In the genomic region with DNA sequence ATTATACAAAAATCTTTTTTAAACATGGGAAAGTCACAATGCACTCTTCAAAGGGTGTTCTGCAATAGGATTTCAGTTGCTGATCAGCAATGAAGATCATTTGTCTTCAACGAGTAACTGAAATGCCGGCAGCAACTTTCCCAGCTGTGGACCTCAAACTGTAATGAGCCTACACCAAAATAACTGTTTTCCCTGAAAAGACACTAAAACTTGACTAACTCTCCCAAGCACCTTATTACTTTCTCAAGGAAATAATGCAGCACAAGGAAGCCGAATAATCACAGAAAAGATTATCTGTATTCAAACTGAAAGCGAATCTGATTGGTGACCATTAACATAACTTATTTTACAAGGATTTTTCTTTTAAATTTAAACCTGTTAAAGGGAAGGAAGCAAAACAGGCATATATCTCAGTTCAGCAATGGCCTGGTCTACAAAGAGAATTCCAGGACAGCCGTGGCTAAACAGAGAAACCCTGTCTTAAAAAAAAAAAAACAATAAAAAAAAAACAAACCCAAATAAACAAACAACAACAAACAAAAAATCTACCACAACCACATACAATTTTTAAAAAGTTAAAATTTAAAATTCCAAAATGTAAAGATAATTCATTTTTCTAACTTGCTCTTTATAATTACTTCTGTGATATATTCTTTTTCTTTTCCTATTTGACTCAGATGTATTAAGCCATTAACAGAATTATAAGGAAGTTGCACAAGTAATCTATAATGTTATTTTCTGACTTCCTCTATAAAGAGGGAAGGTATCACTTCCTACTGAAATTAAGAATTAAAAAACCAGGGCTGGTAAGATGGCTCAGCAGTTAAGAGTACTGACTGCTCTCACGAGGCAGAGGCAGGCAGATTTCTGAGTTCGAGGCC, we compare ENCODE assay signal across 20 mouse cellular contexts. TPM values are rescaled to one million over a fixed set of nuclear protein-coding genes. Genes with fewer than 3 reads are reported as not detected.
A peak's percentile ranks its signal among the peaks of the same experiment; 100 is the strongest.
DNase-seq lines count a peak whose midpoint lies in the region; ATAC-seq and TF ChIP-seq lines count a peak whose summit lies in the region.
"Had no signal": no experiment of that assay in that cellular context is flagged by ENCODE, and none has a peak within 500 bp of the region (broad histone marks: within the 10 kb centered on the region; RNA-seq: fewer than 3 reads in every experiment).

No protein-coding gene starts in this region.

- H3K4me3 ChIP-seq in erythroblast, embryonic 14.5 days (replicated peaks): peak overlapping the region; percentile 51
- peak overlapping the region; percentile 35; the same call in 1 of the 2 replicates for H3K4me3 ChIP-seq in G1E (ENCODE audit: low read depth, low read length)
- peak overlapping the region; percentile 21; the same call in 1 of the 2 replicates for H3K4me3 ChIP-seq in liver, embryonic 13.5 days (replicated peaks)
- no peak overlapping the region for H3K4me3 ChIP-seq in cerebellum, adult 2 months (replicated peaks; ENCODE audit: insufficient read depth, low read depth, low read length)
- H3K4me3 ChIP-seq: forebrain, embryonic 15.5 days; heart, embryonic 15.5 days; hindbrain, embryonic 12.5 days; intestine, embryonic 15.5 days; limb, embryonic 15.5 days; stomach, embryonic 15.5 days had no signal

- no peak; the same call in 1 of the 2 replicates for ATAC-seq in erythroblast, adult 5-6 weeks (replicated peaks; ENCODE audit: low FRiP score, poor library complexity, severe bottlenecking)
- ATAC-seq in G1E (ENCODE audit: extremely low read depth, insufficient number of reproducible peaks, low FRiP score, poor library complexity, severe bottlenecking): no peak
- no peak for ATAC-seq in liver, embryonic 13.5 days (ENCODE audit: low read depth)
- ATAC-seq in megakaryocyte progenitor cell, adult 5-6 weeks (replicated peaks; ENCODE audit: poor library complexity): peak; percentile 38
- ATAC-seq: forebrain, embryonic 15.5 days had no signal

- no peak for DNase-seq in G1E (ENCODE audit: low spot score)
- DNase-seq in liver, embryonic 13.5 days: no peak
- DNase-seq in right cerebral cortex, postnatal 36 days (ENCODE audit: low spot score in 2 of 2): no peak
- no peak for DNase-seq in ovary, adult 18-20 months (ENCODE audit: low spot score)
- no peak for DNase-seq in cerebellum, adult 2 months
- DNase-seq: adrenal gland, postnatal 36 days; cerebellum, adult 9-11 months; layer of hippocampus, postnatal 36 days; midbrain, embryonic 14.5 days; spleen, adult 18-20 months; thymus, adult 2 months had no signal

- H3K27me3 ChIP-seq in erythroblast, embryonic 14.5 days (ENCODE audit: control insufficient read depth): no peaks in the 10 kb centered on the region
- H3K27me3 ChIP-seq in G1E (ENCODE audit: insufficient read depth, low read length): no peaks in the 10 kb centered on the region
- H3K27me3 ChIP-seq in liver, embryonic 13.5 days: no peaks in the 10 kb centered on the region
- H3K27me3 ChIP-seq in cerebellum, adult 2 months (ENCODE audit: control insufficient read depth, insufficient read depth, low read length): no peaks in the 10 kb centered on the region
- H3K27me3 ChIP-seq: forebrain, embryonic 15.5 days; heart, embryonic 15.5 days; hindbrain, embryonic 12.5 days; intestine, embryonic 15.5 days; limb, embryonic 15.5 days; stomach, embryonic 15.5 days had no signal

- peak overlapping the region; percentile 65 for H3K9ac ChIP-seq in liver, embryonic 13.5 days
- H3K9ac ChIP-seq: forebrain, embryonic 15.5 days; heart, embryonic 15.5 days; hindbrain, embryonic 12.5 days; intestine, embryonic 15.5 days; limb, embryonic 15.5 days; stomach, embryonic 15.5 days had no signal

- peaks cover 98% of the 10 kb centered on the region for H3K4me1 ChIP-seq in erythroblast, embryonic 14.5 days (ENCODE audit: control insufficient read depth)
- H3K4me1 ChIP-seq in G1E (ENCODE audit: insufficient read depth, low read depth, low read length): peaks cover 76% of the 10 kb centered on the region
- peaks cover 92% of the 10 kb centered on the region for H3K4me1 ChIP-seq in liver, embryonic 13.5 days (replicated peaks)
- no peaks in the 10 kb centered on the region for H3K4me1 ChIP-seq in cerebellum, adult 2 months (ENCODE audit: control insufficient read depth, insufficient read depth, low read length)
- H3K4me1 ChIP-seq: hindbrain, embryonic 12.5 days; intestine, embryonic 15.5 days; stomach, embryonic 15.5 days had no signal

- H3K9me3 ChIP-seq in erythroblast, embryonic 14.5 days (ENCODE audit: control insufficient read depth, low read length): no peaks in the 10 kb centered on the region
- H3K9me3 ChIP-seq in G1E (replicated peaks): no peaks in the 10 kb centered on the region
- H3K9me3 ChIP-seq in liver, embryonic 13.5 days (replicated peaks): no peaks in the 10 kb centered on the region
- H3K9me3 ChIP-seq: forebrain, embryonic 15.5 days; heart, embryonic 15.5 days; hindbrain, embryonic 12.5 days; intestine, embryonic 15.5 days; limb, embryonic 15.5 days; stomach, embryonic 15.5 days had no signal

- TF ChIP-seq CTCF in G1E (IDR thresholded peaks at IDR 0.05; ENCODE audit: low read depth, low read length): no peak
- no peak for TF ChIP-seq CTCF in cerebellum, adult 2 months (IDR thresholded peaks at IDR 0.05; ENCODE audit: borderline replicate concordance, insufficient read depth, low read depth, low read length)

- peaks cover 75% of the 10 kb centered on the region for H3K36me3 ChIP-seq in erythroblast, embryonic 14.5 days (ENCODE audit: control insufficient read depth)
- peaks cover 20% of the 10 kb centered on the region for H3K36me3 ChIP-seq in G1E (replicated peaks)
- peaks cover 21% of the 10 kb centered on the region for H3K36me3 ChIP-seq in liver, embryonic 13.5 days
- H3K36me3 ChIP-seq: forebrain, embryonic 15.5 days; heart, embryonic 15.5 days; hindbrain, embryonic 12.5 days; intestine, embryonic 15.5 days; limb, embryonic 15.5 days; stomach, embryonic 15.5 days had no signal

- WGBS in liver, embryonic 13.5 days (ENCODE audit: insufficient replicate concordance): 22% methylated on average over 7 of the region's 7 CpGs
- WGBS in cerebellum, adult 2 months: 90% methylated on average over 7 of the region's 7 CpGs

- H3K27ac ChIP-seq in liver, embryonic 13.5 days: peak overlapping the region; percentile 95
- no peak overlapping the region for H3K27ac ChIP-seq in cerebellum, adult 2 months (ENCODE audit: insufficient read depth, low read length)
- H3K27ac ChIP-seq: forebrain, embryonic 15.5 days; heart, embryonic 15.5 days; hindbrain, embryonic 12.5 days; intestine, embryonic 15.5 days; limb, embryonic 15.5 days; stomach, embryonic 15.5 days had no signal

- peak overlapping the region; percentile 54 for H3K4me2 ChIP-seq in liver, embryonic 13.5 days
- H3K4me2 ChIP-seq: forebrain, embryonic 15.5 days; heart, embryonic 15.5 days; hindbrain, embryonic 12.5 days; intestine, embryonic 15.5 days; limb, embryonic 15.5 days; stomach, embryonic 15.5 days had no signal

- TF ChIP-seq POLR2A in cerebellum, adult 2 months (IDR thresholded peaks at IDR 0.05; ENCODE audit: borderline replicate concordance, insufficient read depth, low read length): no peak

RNA-seq across cellular contexts. Expression of a gene that starts 50.7 kb away (rescaled TPM):
- polyA plus RNA-seq in erythroblast, embryonic 14.5 days (2012): 3.6 and 4.2 TPM in 2 replicates
- total RNA-seq in erythroblast, adult 5-6 weeks (2015; ENCODE audit: low replicate concordance): 203 and 214 TPM in 2 replicates
- total RNA-seq in erythroblast, adult 5-6 weeks (2017; ENCODE audit: low replicate concordance): 462 and 508 TPM in 2 replicates
- 56.1 and 68.9 TPM in 2 replicates for total RNA-seq in G1E (2014; fragmentation: Nextera tagmentation)
- total RNA-seq in G1E (2017): 81.4 and 81.9 TPM in 2 replicates
- polyA plus RNA-seq in G1E (2012): 21.7 and 26.4 TPM in 2 replicates
- polyA plus RNA-seq in liver, embryonic 13.5 days (2015; fragmentation: Nextera tagmentation; extraction: Ambion mirVana): 24.0 and 28.1 TPM in 2 replicates
- 31.2 and 32.4 TPM in 2 replicates for total RNA-seq in megakaryocyte progenitor cell, adult 5-6 weeks (2015)
- total RNA-seq in megakaryocyte progenitor cell, adult 5-6 weeks (2017): 54.5 and 59.0 TPM in 2 replicates
- 44.4 and 44.9 TPM in 2 replicates for polyA plus RNA-seq in cerebellum, adult 2 months (2012; rRNA removed)
